Mouse (Mus musculus) spleen, postnatal 14 days (tissue): ENCODE data around the gene Pygl.
A peak's percentile ranks its signal among the peaks of the same experiment; 100 is the strongest.
"Not testable (repeated sequence)": the region's sequence is repeated elsewhere in the genome, so short reads cannot be mapped to it uniquely, and the experiment has no call there.

Experiments used
- DNase-seq, 2 experiments: peaks; one replicate each; pipeline ENCODE4 v3.0.0; 2021 to 2022; ENCODE audit warnings: low spot score in 2 of 2

The Pygl gene

DNA sequence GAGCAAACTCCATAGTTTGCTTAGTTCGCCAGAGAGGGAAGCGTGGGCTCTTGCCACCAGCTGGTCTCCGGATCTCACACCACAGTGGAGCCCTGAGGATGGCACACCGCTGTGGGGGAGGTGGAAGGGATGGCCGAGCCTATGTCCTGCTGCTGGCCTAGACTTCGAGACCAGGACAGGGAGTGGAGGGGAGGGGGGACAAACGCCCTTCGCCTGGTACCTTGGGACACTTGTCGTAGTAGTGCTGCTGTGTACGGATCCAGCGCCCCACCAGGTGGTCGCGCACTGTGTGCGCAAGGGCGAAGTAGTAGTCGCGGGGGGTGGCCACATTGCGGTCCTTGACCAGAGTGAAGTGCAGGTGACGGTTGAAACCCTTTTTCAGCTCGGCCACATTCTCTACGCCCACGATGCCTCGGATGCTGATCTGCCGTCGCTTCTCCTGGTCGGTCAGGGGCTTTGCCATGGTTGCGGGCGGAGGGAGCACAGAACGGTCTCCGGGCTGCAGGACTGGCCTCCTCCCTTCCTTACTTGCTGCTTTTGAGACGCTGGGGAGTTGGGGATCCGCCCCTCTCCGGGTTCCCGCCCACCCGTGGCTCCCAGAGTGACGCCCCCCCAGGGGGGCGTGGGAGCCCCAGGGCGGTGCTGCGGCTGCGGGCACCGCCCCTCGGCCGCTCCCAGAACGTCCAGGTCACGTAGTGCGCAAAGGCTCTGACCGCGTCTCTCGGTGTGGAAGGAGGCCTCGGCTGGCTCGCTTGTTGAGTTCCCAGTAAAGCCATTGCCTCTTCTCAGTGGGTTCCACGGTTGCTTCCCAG is 4.0 kb downstream of the Pygl start:
- DNase-seq, result peak; percentile 45 to 48

DNA sequence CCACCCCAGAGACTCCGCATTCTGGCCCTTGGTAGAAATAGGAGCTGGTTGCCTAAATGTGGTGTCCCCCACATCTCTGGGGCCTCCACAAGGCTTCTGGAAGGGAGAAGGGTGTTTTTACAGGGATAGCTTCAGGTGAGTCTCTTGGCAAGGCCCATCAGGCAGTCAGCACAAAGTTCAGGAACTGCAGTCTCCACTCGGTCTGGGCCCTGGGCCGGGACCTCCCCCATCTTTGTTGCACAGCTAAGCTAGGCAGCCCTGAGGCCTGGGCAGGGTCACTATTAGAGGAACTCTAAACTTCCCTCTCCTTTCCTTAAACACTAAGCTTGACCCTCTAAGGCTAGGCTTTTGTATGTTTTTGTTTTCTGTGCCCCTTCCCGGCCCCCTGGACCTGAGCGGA is 4.6 kb downstream of the Pygl start:
- no peak for DNase-seq

DNA sequence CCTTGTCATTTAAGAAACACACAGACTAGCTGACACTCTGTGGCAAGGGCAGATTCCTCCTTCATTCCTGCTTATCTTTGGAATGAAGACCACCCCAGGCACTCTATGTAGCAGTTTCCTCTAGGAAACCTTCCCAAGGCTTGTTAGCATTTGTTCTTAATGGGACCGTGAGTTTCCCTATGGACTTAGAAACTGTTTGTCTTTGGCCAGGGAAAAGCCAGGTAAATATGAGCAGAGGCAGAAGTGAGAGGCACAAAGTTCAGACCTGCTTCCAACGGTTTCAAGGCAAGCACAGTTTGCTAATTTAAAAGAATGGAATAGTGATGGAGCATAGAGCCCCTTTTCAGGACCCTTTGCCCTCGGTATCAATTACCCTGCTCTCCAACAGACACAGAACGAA is 8.0 kb downstream of the Pygl start:
- DNase-seq, result no peak

DNA sequence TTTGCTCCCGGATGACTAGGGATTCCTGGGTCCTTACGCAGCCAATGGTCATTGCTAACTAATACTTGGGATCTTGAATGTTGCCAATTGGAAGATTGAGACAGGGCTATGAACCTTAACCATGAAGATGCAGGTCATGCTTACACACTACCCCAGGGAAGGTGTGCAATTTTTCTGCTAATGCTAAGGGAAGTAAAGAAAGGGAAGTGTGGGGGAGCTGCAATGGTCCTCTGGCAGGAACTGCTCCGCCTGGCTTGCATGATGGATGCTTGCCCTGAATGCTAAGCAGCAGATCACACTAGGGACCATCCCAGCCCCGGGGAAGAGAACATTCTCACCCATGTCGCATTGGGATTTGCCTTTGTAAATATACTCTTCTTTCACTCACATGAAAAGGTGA is 9.9 kb downstream of the Pygl start:
- no peak for DNase-seq

- no peak for DNase-seq
These were observed 12.3 kb downstream of the Pygl start for GRCm38 (mm10) chr12:70218795-70219540.

DNA sequence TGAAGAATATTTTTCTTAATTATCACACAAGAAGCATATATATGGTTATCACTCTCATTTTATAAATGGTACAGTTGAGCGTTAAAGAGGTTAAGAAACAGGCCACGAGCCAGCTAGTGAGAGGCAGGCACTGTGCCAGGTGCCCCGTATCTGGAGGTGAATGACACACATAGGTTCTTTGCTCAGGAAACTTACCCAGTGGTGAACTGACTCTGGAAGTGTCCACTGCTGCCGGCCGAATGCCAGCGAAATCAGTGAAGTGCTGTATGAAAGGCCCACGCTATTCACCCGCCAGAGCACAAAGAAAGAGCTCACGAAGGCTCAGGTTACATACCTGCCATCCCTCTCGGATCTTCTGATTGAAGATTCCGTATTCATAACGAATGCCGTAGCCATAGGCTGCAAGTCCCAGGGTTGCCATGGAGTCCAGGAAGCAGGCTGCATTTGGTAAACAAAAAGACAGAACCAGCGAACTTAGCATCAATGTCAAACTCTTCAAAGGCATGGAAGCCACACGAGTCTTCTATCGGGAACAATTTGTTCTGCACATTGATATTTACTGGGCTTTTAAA is 15.0 kb downstream of the Pygl start:
- no peak for DNase-seq

- no peak for DNase-seq
These were observed 17.0 kb downstream of the Pygl start for GRCm38 (mm10) chr12:70214281-70214680.

GRCm38 (mm10) chr12:70213601-70214000 is 17.7 kb downstream of the Pygl start:
- DNase-seq, result no peak

GRCm38 (mm10) chr12:70212501-70212900 is 18.8 kb downstream of the Pygl start:
- no peak for DNase-seq

GRCm38 (mm10) chr12:70208214-70208613 is 23.1 kb downstream of the Pygl start:
- no peak for DNase-seq

- DNase-seq, result no peak
These were observed 26.9 kb downstream of the Pygl start for GRCm38 (mm10) chr12:70204433-70204832.

DNA sequence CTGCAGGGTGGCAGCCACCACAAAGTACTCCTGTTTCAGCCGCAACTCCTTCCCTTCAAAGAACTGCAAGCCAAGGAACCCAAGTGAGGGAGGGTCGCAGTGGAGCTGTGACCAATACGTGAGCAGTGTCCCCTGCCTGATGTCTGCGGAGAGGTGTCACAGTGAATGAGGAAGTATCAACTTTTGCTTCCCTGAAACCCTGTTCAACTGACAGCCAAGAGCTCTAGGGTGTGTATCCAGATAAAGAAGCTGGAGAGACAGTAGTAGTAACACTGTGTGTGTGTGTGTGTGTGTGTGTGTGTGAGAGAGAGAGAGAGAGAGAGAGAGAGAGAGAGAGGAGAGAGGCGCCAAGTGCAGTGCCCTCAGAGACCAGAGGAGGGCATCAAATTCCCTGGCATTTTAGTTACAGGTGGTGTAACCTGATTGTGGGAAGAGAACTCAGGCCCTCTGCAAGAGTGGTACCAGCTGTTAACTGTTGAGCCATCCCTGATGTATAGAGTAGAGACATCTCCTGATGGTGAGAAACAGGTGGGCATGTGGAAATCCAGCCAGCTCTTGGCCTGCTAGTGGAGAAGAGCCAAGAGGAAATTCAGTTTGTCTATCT is 29.3 kb downstream of the Pygl start:
- no peak for DNase-seq

DNA sequence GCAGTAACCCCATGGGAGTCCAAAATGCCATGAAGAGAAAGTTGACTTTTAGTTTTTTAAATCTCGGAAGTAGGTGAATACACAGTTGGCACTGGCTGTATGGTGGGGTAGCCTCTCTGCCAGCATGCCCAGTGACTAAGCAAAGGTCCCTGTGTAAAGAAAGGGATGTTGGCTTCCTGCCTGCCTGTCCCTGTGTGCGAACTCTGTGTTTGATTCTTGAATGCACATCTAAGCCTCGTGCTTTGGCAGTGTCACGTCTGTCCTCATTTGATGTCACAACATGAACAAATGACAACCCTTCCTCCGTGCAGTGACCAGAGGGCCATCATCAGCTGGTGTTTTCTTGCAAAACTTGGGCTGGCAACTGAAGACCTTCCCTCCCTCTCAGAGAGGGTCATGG is 34.9 kb downstream of the Pygl start:
- DNase-seq, result no peak

DNA sequence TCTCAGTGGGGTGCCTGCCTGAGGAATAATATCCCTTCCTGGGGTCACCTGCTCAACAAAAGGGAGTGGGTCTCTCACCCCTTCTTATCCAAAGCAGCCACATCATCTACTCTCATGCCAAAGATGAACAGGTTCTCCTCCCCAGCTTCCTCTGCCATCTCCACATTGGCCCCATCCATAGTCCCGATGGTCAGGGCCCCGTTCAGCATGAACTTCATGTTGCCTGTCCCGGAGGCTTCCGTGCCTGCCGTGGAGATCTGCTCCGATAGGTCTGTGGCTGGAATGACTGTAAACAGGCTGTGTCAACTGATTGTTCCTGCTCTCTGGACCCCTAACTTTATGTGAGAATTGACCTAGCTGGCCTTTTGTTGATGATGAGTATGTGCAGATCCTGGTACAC is 35.9 kb downstream of the Pygl start:
- DNase-seq, result no peak

DNA sequence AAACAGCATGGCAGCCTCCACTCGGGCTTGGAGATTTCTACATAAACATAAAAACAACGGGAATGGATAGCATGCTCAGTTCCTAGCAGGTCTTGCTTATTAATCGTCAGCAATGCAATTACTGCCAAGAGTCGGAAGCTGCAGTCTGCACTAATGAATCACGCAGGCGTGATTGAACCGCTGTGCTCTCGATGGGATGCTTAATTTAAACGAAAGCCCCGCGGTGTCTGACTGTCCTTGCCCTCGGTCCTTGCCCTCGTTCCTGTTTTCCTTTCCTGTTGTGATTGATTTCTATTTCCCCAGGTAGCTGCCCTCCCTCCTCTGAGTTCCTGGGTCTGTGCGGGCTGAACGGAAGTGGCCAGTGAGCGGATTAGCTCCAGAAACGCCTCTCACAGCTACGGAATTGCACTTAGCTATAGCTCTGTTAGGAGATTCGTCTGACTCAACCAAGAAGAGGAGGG is 39.0 kb downstream of the Pygl start:
- DNase-seq, result no peak

- DNase-seq, result no peak
These were observed 47.0 kb downstream of the Pygl start for GRCm38 (mm10) chr12:70184173-70184783.

DNA sequence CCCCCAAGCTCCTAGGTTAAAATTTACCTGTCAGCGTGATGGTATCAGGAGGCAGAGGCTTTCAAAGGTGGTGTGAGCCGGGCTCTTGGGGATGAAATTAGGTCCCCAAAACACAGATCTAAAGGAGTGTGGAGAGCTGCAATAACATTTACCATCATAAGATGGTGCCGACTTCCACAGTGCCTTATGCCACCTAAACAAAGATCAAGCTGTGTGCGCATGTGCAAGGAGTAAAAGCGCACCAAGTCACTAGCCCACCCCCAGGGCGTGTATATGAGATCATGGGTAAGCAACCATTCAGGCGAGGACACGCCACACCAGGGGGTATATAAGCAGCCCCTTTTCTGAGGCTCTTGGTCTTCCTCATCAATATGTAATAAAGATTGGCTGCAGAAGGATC is 47.8 kb downstream of the Pygl start:
- DNase-seq, result not testable (repeated sequence)

- no peak for DNase-seq
These were observed 61.3 kb downstream of the Pygl start for GRCm38 (mm10) chr12:70169969-70170368.

- no peak for DNase-seq
These were observed 63.3 kb downstream of the Pygl start for GRCm38 (mm10) chr12:70167950-70168349.

DNA sequence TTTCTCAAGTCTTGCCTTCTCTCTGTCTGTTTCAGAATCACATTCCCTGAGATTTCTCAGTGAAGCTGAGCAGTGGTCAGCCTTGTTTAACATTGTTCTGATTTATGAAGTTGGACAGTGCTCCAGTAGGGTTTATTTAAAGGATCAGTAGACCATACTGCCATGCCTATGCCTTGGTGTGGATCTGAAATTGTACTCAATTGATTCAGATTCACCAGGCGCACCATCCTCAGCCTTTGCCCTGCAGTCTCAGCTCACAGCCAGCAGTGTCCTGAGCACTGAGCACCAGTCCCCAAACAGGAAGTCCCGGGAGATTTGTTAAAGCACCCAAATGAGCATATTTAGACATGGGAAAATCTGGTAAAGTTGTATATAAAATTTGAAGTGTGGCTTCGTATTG is 66.5 kb downstream of the Pygl start:
- no peak for DNase-seq

DNA sequence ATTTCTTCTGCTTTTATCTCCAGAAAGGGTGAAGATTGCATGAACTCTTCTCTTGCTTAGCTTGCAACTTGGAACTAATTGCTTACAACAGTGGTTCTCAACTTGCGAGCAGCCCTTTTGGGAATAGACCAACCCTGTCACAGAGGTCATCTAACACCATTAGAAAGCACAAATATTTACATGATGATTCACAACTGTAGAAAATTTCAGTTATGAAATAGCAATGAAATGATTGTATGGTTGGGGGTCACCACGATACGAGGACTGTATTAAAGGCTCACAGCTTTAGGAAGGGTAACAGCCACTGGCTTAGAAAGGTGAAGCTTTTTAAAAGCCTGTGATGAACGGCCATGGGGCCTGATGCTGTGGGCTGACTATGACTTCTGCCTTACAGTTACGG is 70.2 kb downstream of the Pygl start:
- DNase-seq, result no peak
